Mouse (Mus musculus) midbrain, postnatal 0 days (tissue): Measurements from ENCODE around the gene Dapk1. TPM values are rescaled to one million over a fixed set of nuclear protein-coding genes. Genes with fewer than 3 reads are reported as not detected.

ENCODE experiments used
- ATAC-seq: fragments of 200-750 bp; cut with Nextera tagmentation; 2 replicates; pipeline ENCODE4 v1.8.0; 2017; ENCODE audit warnings: moderate number of reproducible peaks, mild to moderate bottlenecking, moderate TSS enrichment, moderate library complexity; ENCODE audit not compliant: low FRiP score
- DNase-seq: peaks from one replicate; pipeline ENCODE4 v3.0.0-alpha.2; 2015; ENCODE audit warnings: low spot score
- H3K27ac ChIP-seq: fragments of 300-500 bp; sonication (generic); 2 replicates; pipeline ENCODE4 v1.5.1; 2014; ENCODE audit warnings: low read depth, mild to moderate bottlenecking, low read length, mixed read lengths
- H3K27me3 ChIP-seq: fragments of 300-500 bp; sonication (generic); 2 replicates; pipeline ENCODE4 v1.6.1; 2014; ENCODE audit warnings: low read length, control low read depth, mixed read lengths; ENCODE audit not compliant: insufficient read depth
- H3K36me3 ChIP-seq: fragments of 300-500 bp; sonication (generic); 2 replicates; pipeline ENCODE4 v1.6.1; 2014; ENCODE audit warnings: low read length, control low read depth, mixed read lengths; ENCODE audit not compliant: insufficient read depth
- H3K4me1 ChIP-seq: fragments of 300-500 bp; sonication (generic); 2 replicates; pipeline ENCODE4 v1.6.1; 2014; ENCODE audit warnings: mild to moderate bottlenecking, control low read depth, antibody characterized with exemption, low read length, mixed read lengths; ENCODE audit not compliant: insufficient read depth
- H3K4me2 ChIP-seq: fragments of 300-500 bp; sonication (generic); 2 replicates; pipeline ENCODE4 v1.6.1; 2014; ENCODE audit warnings: low read depth, mild to moderate bottlenecking, low read length, mixed read lengths; ENCODE audit not compliant: poor library complexity, severe bottlenecking
- H3K4me3 ChIP-seq: fragments of 300-500 bp; sonication (generic); 2 replicates; pipeline ENCODE4 v1.5.1; 2014; ENCODE audit warnings: low read depth, mild to moderate bottlenecking, low read length, moderate library complexity
- H3K9ac ChIP-seq: fragments of 300-500 bp; sonication (generic); replicated peaks from 2 replicates; pipeline ENCODE4 v1.6.1; 2014; ENCODE audit warnings: mild to moderate bottlenecking, low read length, moderate library complexity, mixed read lengths; ENCODE audit not compliant: poor library complexity, severe bottlenecking
- H3K9me3 ChIP-seq: fragments of 300-500 bp; sonication (generic); 2 replicates; pipeline ENCODE4 v1.6.1; 2016; ENCODE audit warnings: low read length, control low read depth
- CTCF ChIP-seq: IDR thresholded peaks from 2 replicates; pipeline ENCODE4 v1.5.1; 2016; ENCODE audit warnings: antibody characterized with exemption, mild to moderate bottlenecking
- WGBS: fragments of 180-500 bp; shearing (Covaris S2); extraction: QIAGEN DNeasy Blood & Tissue Kit; methylation state at CpG from one replicate; pipeline ENCODE4 v1.1.7; 2014; 5-methylcytosine and 5-hydroxymethylcytosine counted together
- polyA plus RNA-seq: library from polyadenylated mRNA; unstranded; fragments of >200 nt; fragmentation: Nextera tagmentation; extraction: Ambion mirVana; gene quantifications from 2 replicates; pipeline ENCODE4 v1.2.1, GENCODE M21; 2015
- total RNA-seq: library from RNA; depleted of rRNA; stranded (reverse); fragments of >200 nt; gene quantifications from 2 replicates; pipeline ENCODE4 v1.2.3, GENCODE M21; 2014

The Dapk1 gene
- total and polyA plus RNA-seq, 2 experiments from 2014 or later: 27.6 to 68.9 TPM

DNA sequence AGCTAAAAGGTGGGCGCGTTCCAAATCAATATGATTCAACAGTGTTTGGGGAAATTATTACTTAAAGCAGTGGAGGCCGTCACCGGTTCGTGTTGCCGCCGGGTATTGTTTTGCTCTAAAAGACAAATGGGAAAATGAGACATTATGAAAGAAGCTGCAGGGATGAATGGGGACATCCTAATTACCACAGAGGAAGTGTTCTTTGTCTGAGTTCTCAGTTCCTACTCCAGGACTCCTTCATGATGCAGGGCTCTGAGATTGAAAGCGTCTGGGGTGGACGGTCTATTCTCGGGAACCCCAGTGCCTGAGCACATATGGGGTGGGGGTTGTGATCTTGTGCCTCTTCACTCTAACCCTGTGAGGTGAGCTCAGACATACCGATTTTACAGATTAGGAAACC, 48.3 kb downstream of the Dapk1 start:
- no peak for ATAC-seq
- no peaks in the 10 kb centered on the region; the same call in 1 of the 2 replicates for H3K4me1 ChIP-seq
- WGBS: 94% methylated on average over 11 of the region's 11 CpGs
- no peaks in the 10 kb centered on the region for H3K9me3 ChIP-seq
- no peak overlapping the region for H3K4me2 ChIP-seq
- H3K36me3 ChIP-seq: no peaks in the 10 kb centered on the region
- no peak overlapping the region for H3K4me3 ChIP-seq
- no peak overlapping the region for H3K9ac ChIP-seq
- H3K27ac ChIP-seq: no peak overlapping the region
- no peak for TF ChIP-seq CTCF
- H3K27me3 ChIP-seq: no peaks in the 10 kb centered on the region
- no peak for DNase-seq

DNA sequence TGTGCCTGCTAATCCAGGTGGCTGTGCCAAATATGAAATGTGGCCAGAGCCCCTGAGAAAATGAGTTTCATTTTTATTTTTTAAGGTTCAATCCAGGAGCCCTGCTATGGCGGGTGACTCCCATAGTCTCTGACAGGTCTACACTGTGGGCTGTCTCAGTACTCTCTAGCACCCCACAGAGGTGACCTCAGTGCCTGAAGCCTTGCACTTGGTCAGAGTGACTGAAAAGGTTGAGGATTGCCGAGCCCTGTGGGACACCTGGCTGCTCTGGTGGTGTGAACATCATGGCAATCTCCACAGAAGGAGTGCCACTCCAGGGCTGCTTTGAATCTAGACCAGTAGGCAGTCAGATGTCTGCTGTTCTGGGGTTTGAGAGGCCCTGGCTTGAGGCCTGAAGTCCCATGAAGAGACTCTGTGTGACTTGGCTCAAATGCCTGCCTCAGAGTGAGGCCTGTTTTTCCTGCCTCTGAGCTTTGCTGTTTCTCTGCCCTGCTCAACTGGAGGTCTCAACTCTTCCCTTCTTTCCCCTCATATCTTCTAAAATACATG, 52.3 kb downstream of the Dapk1 start:
- no peaks in the 10 kb centered on the region for H3K36me3 ChIP-seq
- no peak overlapping the region for H3K4me2 ChIP-seq
- no peaks in the 10 kb centered on the region for H3K9me3 ChIP-seq
- H3K27ac ChIP-seq: 0 out of 2 replicates have a peak overlapping the region, but pooled peaks have one; percentile 0
- H3K4me3 ChIP-seq: no peak overlapping the region
- peak; percentile 14; the same call in 1 of the 2 replicates for TF ChIP-seq CTCF
- peak; percentile 53 for DNase-seq
- H3K9ac ChIP-seq: no peak overlapping the region
- WGBS: 78% methylated on average over 2 of the region's 2 CpGs
- ATAC-seq: no peak
- no peaks in the 10 kb centered on the region for H3K27me3 ChIP-seq
- H3K4me1 ChIP-seq: no peaks in the 10 kb centered on the region; the same call in 1 of the 2 replicates

DNA sequence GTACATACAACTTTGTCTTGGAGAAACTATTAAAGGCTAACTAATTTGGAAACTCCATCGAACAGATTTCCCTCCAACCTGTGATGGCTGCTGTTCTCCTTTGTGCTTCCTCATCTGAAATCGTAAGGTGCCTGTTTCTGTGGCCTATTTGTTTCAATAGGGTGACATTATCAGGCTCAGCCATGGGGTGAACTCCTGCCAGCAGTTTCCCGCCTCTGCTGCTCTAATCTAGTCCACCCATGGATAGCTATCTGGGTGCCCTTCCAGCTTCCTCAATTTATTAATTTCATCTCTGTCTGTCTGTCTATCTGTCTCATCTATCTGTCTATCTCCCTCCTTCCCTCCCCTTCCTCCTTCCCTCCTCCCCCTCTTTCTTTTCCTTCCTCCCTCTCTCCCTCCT, 53.5 kb downstream of the Dapk1 start:
- TF ChIP-seq CTCF: no peak
- no peaks in the 10 kb centered on the region for H3K9me3 ChIP-seq
- ATAC-seq: no peak
- H3K27me3 ChIP-seq: no peaks in the 10 kb centered on the region
- no peak for DNase-seq
- no peaks in the 10 kb centered on the region; the same call in 1 of the 2 replicates for H3K4me1 ChIP-seq
- no peak overlapping the region for H3K9ac ChIP-seq
- no peak overlapping the region for H3K4me2 ChIP-seq
- H3K36me3 ChIP-seq: no peaks in the 10 kb centered on the region
- WGBS: 79% methylated on average over 3 of the region's 3 CpGs
- no peak overlapping the region for H3K27ac ChIP-seq
- no peak overlapping the region for H3K4me3 ChIP-seq

DNA sequence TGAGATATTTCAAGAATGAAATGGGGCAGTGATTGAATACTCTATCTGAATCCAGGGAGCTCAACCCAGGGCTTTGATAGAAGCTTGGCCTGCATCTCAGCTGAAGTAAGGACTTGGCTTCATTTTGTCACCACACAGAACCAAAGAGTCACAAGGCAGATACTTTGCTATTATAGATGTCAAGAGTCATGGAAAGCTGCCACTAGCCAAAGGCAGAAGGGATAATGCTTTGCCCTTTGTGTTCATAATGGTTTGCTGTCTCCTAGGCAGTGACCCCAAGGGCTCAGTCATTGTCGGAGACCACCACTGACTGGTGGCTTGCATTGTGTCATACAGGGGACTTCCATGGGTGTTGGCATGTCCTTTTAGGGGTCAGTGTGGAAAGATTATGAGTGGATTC, 57.9 kb downstream of the Dapk1 start:
- TF ChIP-seq CTCF: no peak
- no peak overlapping the region for H3K9ac ChIP-seq
- no peak overlapping the region for H3K4me2 ChIP-seq
- H3K27me3 ChIP-seq: no peaks in the 10 kb centered on the region
- no peak overlapping the region for H3K4me3 ChIP-seq
- 82% methylated on average over 1 of the region's 1 CpGs for WGBS
- no peaks in the 10 kb centered on the region for H3K36me3 ChIP-seq
- H3K9me3 ChIP-seq: no peaks in the 10 kb centered on the region
- no peaks in the 10 kb centered on the region; the same call in 1 of the 2 replicates for H3K4me1 ChIP-seq
- H3K27ac ChIP-seq: no peak overlapping the region
- DNase-seq (no peak), ATAC-seq (no peak)

GRCm38 (mm10) chr13:60660056-60660455, 58.3 kb downstream of the Dapk1 start:
- Histone ChIP-seq H3K4me3 (no peak overlapping the region), H3K36me3 (no peaks in the 10 kb centered on the region), H3K27me3 (no peaks in the 10 kb centered on the region), H3K4me2 (no peak overlapping the region), H3K9ac (no peak overlapping the region), H3K9me3 (no peaks in the 10 kb centered on the region), H3K4me1 (no peaks in the 10 kb centered on the region; the same call in 1 of the 2 replicates), H3K27ac (no peak overlapping the region)
- no peak for TF ChIP-seq CTCF
- DNase-seq (peak; percentile 57), ATAC-seq (no peak)
- 69% methylated on average over 2 of the region's 2 CpGs for WGBS

- DNase-seq (no peak), ATAC-seq (no peak)
- Histone ChIP-seq H3K4me2 (no peak overlapping the region), H3K4me3 (no peak overlapping the region), H3K4me1 (no peaks in the 10 kb centered on the region; the same call in 1 of the 2 replicates), H3K9ac (no peak overlapping the region), H3K36me3 (no peaks in the 10 kb centered on the region), H3K9me3 (no peaks in the 10 kb centered on the region), H3K27me3 (no peaks in the 10 kb centered on the region), H3K27ac (no peak overlapping the region)
- no peak for TF ChIP-seq CTCF
- WGBS: 74% methylated on average over 9 of the region's 9 CpGs
These were observed 59.0 kb downstream of the Dapk1 start for GRCm38 (mm10) chr13:60660711-60661261.
